Mouse (Mus musculus): ENCODE results near the gene Trim26.

- TF ChIP-seq EP300 (IDR thresholded peaks at IDR 0.05) (no peak), CTCF (IDR thresholded peaks at IDR 0.05) (no peak)
Observed at GRCm38 (mm10) chr17:36868836-36869235, 31.9 kb downstream of the Trim26 start.

All from lung, postnatal 0 days (tissue).